Mouse (Mus musculus): ENCODE measurements at regions not wholly inside any gene's neighbourhood (a gene's known extent, or its start where the extent isn't known, plus 50 kb on each side); places are given as distances from the start of the nearest gene placed in this dataset.
A peak's percentile ranks its signal among the peaks of the same experiment; 100 is the strongest.

DNA sequence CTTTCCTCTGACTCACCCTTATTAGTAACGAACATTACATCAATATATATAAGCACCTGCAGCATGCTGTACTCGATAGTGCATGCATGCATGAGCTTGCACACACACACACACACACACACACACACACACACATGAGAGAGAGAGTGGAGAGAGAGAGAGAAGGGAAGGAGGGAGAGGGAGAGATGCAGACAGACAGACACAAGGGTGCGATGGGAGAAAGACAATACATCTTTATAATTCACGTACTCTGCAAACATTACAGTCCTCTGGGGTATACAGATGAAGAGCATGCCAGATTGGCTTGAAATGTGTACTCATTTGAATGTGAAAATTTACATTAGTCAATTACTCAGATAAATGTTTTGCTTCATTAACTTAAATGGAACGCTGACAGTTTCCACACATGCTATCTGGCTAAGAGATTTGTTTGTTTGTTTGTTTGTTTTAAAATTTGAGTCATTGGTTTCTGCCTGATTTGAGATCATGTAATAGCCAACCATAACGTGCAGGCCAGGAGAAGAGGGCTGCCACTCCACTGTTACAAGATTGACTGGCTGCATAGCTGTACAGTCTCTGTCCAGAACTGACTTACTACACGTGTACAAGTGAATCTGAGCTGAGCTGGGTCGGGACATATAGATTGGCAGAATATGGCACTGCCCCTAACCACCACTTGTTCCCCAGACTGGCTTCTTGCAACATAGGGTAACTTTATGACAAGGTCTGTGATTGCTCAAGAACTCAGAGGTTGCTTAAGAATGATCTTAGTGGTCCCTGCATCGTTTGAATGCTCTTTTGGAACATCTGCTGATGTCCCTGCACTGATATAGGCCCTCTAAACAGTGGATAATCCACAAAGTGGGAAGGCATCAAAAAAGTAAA, 54.6 kb upstream of the F13a1 start:
- ATAC-seq (ENCODE audit: low read depth): peak; percentile 41; the same call in 1 of the 2 replicates
- DNase-seq (ENCODE audit: low spot score): no peak
- no peak overlapping the region for H3K27ac ChIP-seq (replicated peaks; ENCODE audit: low read depth, low read length)
- H3K27me3 ChIP-seq (replicated peaks; ENCODE audit: control insufficient read depth, insufficient read depth, low read length): no peaks in the 10 kb centered on the region
- no peaks in the 10 kb centered on the region for H3K9me3 ChIP-seq (ENCODE audit: control insufficient read depth, low read length)
- H3K9ac ChIP-seq (ENCODE audit: low read depth, low read length): no peak overlapping the region
- no peaks in the 10 kb centered on the region for H3K4me1 ChIP-seq (ENCODE audit: control insufficient read depth, insufficient read depth, low read length)
- no peak overlapping the region for H3K4me3 ChIP-seq (ENCODE audit: low read depth, low read length)
- no peaks in the 10 kb centered on the region for H3K36me3 ChIP-seq (ENCODE audit: control insufficient read depth, insufficient read depth, low read length)
- 67% methylated on average over 9 of the region's 9 CpGs for WGBS
- no peak overlapping the region for H3K4me2 ChIP-seq (ENCODE audit: low read depth, low read length)

DNA sequence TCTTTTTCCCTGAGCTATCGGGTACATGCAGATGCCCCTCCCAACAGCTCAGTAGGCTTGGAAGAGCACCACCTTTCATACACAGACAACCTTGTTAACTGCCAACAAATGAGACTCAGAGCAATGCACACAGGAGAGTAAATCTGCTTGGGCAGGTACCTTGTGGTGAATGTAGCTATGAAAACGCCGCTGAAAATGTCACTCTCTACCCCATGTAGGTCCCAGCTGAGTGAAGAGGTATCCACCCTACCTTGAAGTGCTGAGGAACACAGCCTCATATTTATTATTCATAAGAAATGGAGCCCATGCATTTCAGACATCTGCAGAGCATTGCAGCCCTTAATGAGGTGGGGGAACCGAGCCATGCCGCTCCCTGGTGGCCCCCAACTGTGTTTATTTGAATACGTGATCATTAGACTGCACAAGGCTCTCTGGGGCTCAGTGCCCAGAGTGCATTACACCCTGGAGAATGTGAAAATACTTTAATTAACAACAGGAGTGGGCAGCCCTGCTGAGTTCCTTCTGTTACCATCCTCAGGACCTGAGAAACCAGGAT, 53.8 kb upstream of the F13a1 start:
- Histone ChIP-seq H3K9ac (ENCODE audit: low read depth, low read length) (no peak overlapping the region), H3K4me2 (ENCODE audit: low read depth, low read length) (no peak overlapping the region), H3K36me3 (ENCODE audit: control insufficient read depth, insufficient read depth, low read length) (no peaks in the 10 kb centered on the region), H3K4me1 (ENCODE audit: control insufficient read depth, insufficient read depth, low read length) (no peaks in the 10 kb centered on the region), H3K27ac (replicated peaks; ENCODE audit: low read depth, low read length) (no peak overlapping the region), H3K9me3 (ENCODE audit: control insufficient read depth, low read length) (peaks cover 4% of the 10 kb centered on the region; the same call in 1 of the 2 replicates), H3K4me3 (ENCODE audit: low read depth, low read length) (no peak overlapping the region), H3K27me3 (replicated peaks; ENCODE audit: control insufficient read depth, insufficient read depth, low read length) (no peaks in the 10 kb centered on the region)
- DNase-seq (ENCODE audit: low spot score) (peak; percentile 52), ATAC-seq (ENCODE audit: low read depth) (peak; percentile 75)
- 38% methylated on average over 6 of the region's 6 CpGs for WGBS

DNA sequence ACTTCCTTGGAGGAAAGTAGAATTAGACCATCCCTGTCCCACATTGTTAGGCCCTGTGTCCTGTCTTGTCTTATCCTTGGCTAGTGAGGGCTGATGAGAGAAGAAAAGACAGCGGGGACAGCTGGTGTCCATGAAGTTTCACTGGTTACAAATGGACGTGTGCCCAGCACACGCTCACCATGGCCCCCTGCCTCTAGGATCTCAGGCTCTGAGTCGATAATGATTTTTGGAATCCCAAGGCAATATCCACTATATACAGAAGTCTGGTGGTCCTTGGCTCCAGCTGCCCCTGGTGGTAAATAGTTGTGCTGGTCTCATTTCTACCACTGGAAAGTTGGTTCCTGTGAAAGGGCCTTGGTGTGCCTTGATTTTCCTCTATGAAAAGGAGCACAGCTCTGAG, 51.7 kb upstream of the F13a1 start:
- peaks cover 5% of the 10 kb centered on the region; the same call in 1 of the 2 replicates for H3K9me3 ChIP-seq (ENCODE audit: control insufficient read depth, low read length)
- H3K27ac ChIP-seq (replicated peaks; ENCODE audit: low read depth, low read length): no peak overlapping the region
- H3K4me1 ChIP-seq (ENCODE audit: control insufficient read depth, insufficient read depth, low read length): no peaks in the 10 kb centered on the region
- whole genome bisulfite sequencing: 100% methylated on average over 3 of the region's 4 CpGs
- DNase-seq (ENCODE audit: low spot score): no peak
- no peaks in the 10 kb centered on the region for H3K27me3 ChIP-seq (replicated peaks; ENCODE audit: control insufficient read depth, insufficient read depth, low read length)
- ATAC-seq (ENCODE audit: low read depth): no peak
- no peak overlapping the region for H3K9ac ChIP-seq (ENCODE audit: low read depth, low read length)
- H3K4me2 ChIP-seq (ENCODE audit: low read depth, low read length): no peak overlapping the region
- H3K4me3 ChIP-seq (ENCODE audit: low read depth, low read length): no peak overlapping the region
- H3K36me3 ChIP-seq (ENCODE audit: control insufficient read depth, insufficient read depth, low read length): no peaks in the 10 kb centered on the region
